Mouse (Mus musculus): ENCODE measurements around the gene Macrod1. TPM values are rescaled to one million over a fixed set of nuclear protein-coding genes. Genes with fewer than 3 reads are reported as not detected.
"Not testable (repeated sequence)": the region's sequence is repeated elsewhere in the genome, so short reads cannot be mapped to it uniquely, and the experiment has no call there.

Macrod1 gene
- polyA plus RNA-seq, 1 experiment = 44.3 TPM

DNA sequence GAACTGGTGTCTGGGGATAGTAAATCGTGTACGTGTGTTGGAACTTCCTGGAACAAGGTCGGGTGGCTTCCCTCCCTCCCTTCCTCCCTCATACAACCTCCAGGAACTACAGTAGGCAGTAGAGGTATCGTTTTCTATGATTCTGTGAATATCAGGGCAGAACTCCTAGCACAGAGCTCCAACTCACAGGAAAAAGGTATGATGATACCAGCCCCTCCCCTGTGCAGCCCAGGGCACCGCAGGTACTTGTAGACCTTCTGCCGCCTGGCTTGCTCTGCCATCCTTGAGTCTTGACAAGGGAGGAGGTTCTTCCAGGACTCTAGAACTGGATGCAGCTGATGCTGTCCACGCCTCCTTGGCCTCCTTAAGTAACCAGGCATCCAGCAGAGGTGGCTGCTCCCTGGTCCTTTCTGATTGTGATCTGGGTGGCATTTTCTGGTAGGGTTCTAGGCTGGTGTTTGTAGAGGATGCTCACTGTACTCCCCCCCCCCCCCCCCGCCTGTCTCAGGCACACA is 10.3 kb downstream of the Macrod1 start:
- no peak for TF ChIP-seq CTCF (IDR thresholded peaks at IDR 0.05; ENCODE audit: insufficient read depth, low read length)
- no peak for TF ChIP-seq POLR2A (IDR thresholded peaks at IDR 0.05; ENCODE audit: borderline replicate concordance, extremely low read depth, low read depth, low read length)
- DNase-seq = no peak
- Histone ChIP-seq H3K4me3 (replicated peaks; ENCODE audit: extremely low read depth, low read depth, low read length) (no peak overlapping the region), H3K4me1 (ENCODE audit: control insufficient read depth, insufficient read depth, low read length) (no peaks in the 10 kb centered on the region)
- 41% methylated on average over 8 of the region's 8 CpGs for WGBS

DNA sequence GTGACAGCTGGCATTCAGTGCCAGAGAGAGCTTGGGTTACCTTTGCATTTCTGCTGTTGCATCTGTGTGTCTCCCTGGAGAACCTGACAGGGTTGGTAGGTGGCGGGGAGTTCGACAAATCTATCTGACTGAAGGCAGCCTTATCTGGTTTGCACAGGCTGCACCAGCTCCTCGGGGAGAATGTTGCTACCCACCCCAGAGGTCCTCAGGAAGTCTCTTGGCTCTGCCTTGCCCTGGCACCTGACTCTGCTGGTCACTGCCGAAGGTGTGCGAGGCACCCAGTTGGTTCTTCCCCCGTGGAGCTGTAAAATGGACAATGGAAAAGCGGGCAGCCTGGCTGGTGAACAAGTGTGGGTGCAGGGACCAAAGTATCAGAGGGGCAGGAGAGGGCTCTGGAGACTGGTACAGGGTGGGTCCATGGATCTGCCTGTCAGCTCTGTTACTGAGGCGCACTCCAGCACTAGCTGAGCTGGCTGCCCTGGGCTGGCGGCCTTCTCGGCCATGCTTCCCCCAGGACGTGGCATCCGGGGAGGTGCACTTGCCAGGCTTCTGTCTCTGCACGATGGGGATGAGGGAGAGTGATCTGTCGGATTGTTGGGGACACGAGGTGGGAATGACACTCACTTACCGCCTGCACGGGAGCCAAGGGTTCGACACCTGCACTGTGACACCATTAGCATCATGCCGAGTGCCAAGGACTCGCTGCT is 10.9 kb downstream of the Macrod1 start:
- WGBS = 49% methylated on average over 20 of the region's 20 CpGs
- no peak for DNase-seq
- Histone ChIP-seq H3K4me1 (ENCODE audit: control insufficient read depth, insufficient read depth, low read length) (no peaks in the 10 kb centered on the region), H3K4me3 (replicated peaks; ENCODE audit: extremely low read depth, low read depth, low read length) (no peak overlapping the region)
- 0 out of 2 replicates have a peak, but pooled peaks have one; percentile 18 for TF ChIP-seq CTCF (IDR thresholded peaks at IDR 0.05; ENCODE audit: insufficient read depth, low read length)
- no peak for TF ChIP-seq POLR2A (IDR thresholded peaks at IDR 0.05; ENCODE audit: borderline replicate concordance, extremely low read depth, low read depth, low read length)

DNA sequence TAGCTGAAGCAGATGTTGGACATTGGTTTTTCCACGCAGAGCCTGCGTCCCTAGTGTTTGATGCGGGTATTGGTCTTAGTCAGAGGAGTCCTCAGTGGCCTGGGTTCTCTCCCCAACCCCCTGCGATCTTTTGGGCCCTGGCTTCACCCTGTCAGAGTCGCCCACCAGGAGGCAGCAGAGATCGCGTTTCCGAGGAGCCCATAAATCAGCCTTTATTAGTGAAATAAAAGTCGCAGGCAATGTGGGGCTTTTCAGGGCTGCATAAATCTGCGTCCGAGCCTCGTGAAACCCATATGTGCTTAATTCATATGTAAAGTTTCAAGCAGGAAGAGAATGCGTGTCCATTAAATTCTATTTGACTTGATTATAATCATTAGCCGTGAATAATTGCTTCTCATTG is 11.5 kb downstream of the Macrod1 start:
- no peak overlapping the region for H3K4me3 ChIP-seq (replicated peaks; ENCODE audit: extremely low read depth, low read depth, low read length)
- TF ChIP-seq POLR2A (IDR thresholded peaks at IDR 0.05; ENCODE audit: borderline replicate concordance, extremely low read depth, low read depth, low read length) = no peak
- peak; percentile 75 for TF ChIP-seq CTCF (IDR thresholded peaks at IDR 0.05; ENCODE audit: insufficient read depth, low read length)
- WGBS = 8% methylated on average over 14 of the region's 14 CpGs
- H3K4me1 ChIP-seq (ENCODE audit: control insufficient read depth, insufficient read depth, low read length) = no peaks in the 10 kb centered on the region
- DNase-seq = peak; percentile 76

DNA sequence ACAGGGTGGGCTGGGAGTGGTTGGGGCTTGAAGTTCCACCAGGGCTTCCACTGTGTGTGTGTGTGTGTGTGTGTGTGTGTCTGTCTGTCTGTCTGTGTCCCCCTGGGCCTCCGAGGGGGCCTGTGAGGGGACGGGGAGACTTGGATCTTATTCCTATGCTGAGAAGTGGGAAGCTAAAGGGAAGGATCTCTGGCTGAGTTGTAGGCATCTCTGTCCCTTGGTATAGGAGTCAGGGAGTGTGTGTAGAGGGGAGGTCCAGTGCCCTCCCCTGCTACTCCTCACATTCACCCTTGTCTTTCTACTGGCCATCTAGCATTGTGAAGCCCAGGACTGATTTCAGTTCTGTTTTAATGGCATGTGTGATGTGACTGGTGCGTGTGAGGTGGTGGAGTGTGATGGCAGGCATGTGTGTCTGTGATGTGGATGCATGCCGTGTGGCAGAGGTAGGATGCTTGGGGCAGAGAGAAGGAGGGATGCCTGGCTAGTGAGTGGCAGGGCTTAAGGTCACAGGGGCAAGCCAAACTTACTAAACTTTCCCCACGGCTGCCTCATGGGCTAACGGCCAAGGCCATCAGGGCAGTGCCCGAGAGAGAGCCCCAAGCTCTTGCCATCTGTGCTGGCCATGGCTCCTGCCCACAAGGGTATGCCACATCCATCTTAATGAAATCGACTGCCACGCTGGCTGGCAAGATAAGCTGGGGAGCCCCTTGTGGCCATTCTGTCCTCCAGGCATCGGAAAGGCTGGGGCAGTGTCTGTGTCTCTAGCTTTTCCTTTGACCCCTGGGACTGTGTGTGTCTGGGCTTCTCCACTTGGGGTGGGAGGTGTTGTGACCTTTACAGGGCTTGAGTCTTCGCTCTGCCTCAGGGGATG is 12.3 kb downstream of the Macrod1 start:
- TF ChIP-seq POLR2A (IDR thresholded peaks at IDR 0.05; ENCODE audit: borderline replicate concordance, extremely low read depth, low read depth, low read length) = no peak
- TF ChIP-seq CTCF (IDR thresholded peaks at IDR 0.05; ENCODE audit: insufficient read depth, low read length) = no peak
- DNase-seq = no peak
- Histone ChIP-seq H3K4me3 (replicated peaks; ENCODE audit: extremely low read depth, low read depth, low read length) (no peak overlapping the region), H3K4me1 (ENCODE audit: control insufficient read depth, insufficient read depth, low read length) (no peaks in the 10 kb centered on the region)
- 73% methylated on average over 11 of the region's 11 CpGs for WGBS

DNA sequence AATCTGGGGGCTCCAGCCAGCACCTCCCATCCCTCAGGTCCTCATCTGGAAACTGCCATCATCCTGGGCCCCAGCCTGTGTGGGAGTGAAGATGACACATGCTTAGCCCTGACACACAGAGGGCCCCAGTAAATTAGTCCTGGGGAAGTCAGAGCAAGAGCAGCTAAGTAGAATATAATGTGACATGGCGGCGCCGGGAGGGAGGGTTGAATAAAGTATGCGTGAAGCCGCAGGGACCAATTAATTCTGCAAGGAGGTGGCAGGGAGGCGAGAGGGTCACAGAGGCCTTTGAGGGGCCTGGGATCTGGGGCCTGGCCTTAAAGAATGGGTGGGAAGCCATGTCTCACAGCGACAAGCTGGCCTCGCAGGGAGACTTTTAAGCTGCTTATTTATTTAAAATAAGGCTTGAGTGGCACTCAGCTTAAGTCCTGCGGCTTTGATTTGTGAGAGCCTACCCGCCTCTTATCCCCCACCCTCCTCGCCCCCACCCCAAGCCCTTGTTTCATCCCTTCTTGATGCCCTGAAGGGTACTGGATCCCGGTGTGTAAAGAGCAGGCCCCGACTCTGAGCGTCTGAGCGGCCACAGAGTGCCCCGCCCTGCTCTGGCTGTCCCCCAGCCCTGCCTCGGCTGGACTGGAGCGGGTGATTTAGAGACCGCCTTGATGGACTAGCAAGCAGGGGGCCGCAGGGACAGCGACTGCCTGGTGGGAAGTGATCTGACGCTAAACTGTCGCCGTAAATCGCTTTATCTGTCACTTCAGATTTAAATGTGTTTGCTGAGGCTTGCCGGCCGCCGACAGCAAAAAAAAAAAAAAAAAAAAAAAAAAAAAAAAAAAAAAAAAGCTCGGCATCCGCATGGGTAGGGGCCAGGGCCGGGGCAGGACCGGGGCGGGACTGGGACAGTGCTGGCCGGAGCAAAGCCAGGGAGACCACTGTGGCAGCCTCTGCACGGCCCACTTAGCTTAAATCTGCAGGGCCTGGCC is 13.5 kb downstream of the Macrod1 start:
- Histone ChIP-seq H3K4me3 (replicated peaks; ENCODE audit: extremely low read depth, low read depth, low read length) (no peak overlapping the region), H3K4me1 (ENCODE audit: control insufficient read depth, insufficient read depth, low read length) (no peaks in the 10 kb centered on the region)
- WGBS = 28% methylated on average over 34 of the region's 35 CpGs
- no peak for DNase-seq
- TF ChIP-seq POLR2A (IDR thresholded peaks at IDR 0.05; ENCODE audit: borderline replicate concordance, extremely low read depth, low read depth, low read length) (no peak), CTCF (IDR thresholded peaks at IDR 0.05; ENCODE audit: insufficient read depth, low read length) (no peak)

DNA sequence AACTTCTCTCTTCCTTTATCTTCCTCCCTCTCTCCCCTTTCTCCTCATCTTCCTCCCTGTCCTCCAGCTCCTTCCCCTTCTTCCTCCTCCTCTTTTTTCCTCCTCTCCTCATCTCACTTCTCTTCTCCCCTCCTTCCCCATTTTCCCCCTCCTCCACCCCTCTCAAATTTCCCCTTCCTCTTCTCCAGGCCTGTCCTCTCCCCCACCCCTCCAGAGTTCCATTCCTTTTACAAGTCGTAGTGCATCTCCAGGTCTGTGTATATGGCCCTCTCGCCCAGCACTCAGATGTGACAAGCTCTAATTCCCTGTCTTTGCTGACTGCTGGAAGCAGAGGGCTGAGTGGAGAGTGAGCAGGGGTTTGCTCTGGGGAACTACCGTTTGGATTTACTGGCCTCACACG is 14.2 kb downstream of the Macrod1 start:
- WGBS = 52% methylated on average over 4 of the region's 4 CpGs

DNA sequence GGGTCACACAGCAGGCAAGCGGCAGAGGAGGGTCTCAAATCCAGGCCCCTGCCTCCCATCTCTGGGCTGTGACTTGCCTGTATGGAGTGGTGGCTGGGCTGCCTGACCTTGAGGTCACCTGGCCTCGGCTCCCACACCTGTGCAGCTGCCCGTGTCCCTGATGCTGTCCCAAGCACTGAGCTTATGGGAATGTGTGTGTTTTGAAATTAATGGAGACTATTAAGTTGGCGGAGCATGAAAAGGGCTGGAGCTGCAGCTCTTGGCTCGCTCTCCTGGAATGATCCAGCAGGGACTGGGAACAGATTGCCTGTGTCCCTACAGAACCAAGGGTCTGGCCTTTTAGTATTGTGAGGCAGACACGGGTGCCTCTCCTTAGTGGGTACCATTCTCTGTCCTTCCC is 15.6 kb downstream of the Macrod1 start:
- no peaks in the 10 kb centered on the region for H3K4me1 ChIP-seq (ENCODE audit: control insufficient read depth, insufficient read depth, low read length)
- WGBS = 77% methylated on average over 6 of the region's 6 CpGs
- TF ChIP-seq POLR2A (IDR thresholded peaks at IDR 0.05; ENCODE audit: borderline replicate concordance, extremely low read depth, low read depth, low read length) = no peak
- no peak for TF ChIP-seq CTCF (IDR thresholded peaks at IDR 0.05; ENCODE audit: insufficient read depth, low read length)
- no peak overlapping the region for H3K4me3 ChIP-seq (replicated peaks; ENCODE audit: extremely low read depth, low read depth, low read length)
- no peak for DNase-seq

More for the DNA sequence above, 14.2 kb downstream of the Macrod1 start:
- no peak for TF ChIP-seq POLR2A (IDR thresholded peaks at IDR 0.05; ENCODE audit: borderline replicate concordance, extremely low read depth, low read depth, low read length)
- no peak for TF ChIP-seq CTCF (IDR thresholded peaks at IDR 0.05; ENCODE audit: insufficient read depth, low read length)
- no peak for DNase-seq
- Histone ChIP-seq H3K4me3 (replicated peaks; ENCODE audit: extremely low read depth, low read depth, low read length) (no peak overlapping the region), H3K4me1 (ENCODE audit: control insufficient read depth, insufficient read depth, low read length) (no peaks in the 10 kb centered on the region)

DNA sequence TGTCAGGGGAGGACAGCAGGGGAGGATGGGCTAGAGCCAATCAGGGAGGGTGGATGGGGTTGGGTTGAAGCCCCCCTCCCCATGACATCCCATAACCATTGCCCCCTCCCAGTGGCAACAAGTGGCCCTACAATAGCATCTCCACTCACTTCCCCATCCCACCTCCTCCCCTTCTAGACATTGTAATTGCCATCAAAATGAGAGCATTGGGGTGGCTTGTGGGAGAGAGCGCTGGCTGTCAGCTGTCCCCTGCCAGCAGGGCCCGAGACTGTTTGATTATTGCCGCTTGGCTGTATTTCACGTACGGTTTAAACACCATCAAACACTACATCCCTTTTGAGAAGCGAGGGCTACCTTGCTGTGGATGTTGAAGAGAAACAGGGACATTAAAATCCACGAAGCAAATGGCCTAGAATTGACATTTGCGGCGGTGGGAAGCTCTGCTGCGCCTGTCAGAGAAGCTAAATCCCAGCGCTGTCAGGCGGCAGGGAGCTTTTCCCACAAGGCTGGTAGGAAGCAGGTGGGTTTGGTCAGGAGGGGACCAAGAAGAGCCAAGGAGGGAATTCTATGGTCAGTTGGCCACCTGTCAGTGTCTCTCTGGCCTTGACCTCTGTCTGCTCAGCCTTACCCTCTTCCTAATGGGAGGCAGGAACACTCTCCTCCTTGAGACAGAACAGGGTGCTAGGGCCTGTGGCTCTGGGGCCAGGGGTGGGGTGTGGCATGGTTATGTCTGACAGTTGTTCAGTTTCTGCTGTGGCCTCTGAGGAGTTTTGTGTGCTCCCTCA is 17.6 kb downstream of the Macrod1 start:
- DNase-seq = no peak
- Histone ChIP-seq H3K4me1 (ENCODE audit: control insufficient read depth, insufficient read depth, low read length) (no peaks in the 10 kb centered on the region), H3K4me3 (replicated peaks; ENCODE audit: extremely low read depth, low read depth, low read length) (no peak overlapping the region)
- WGBS = 78% methylated on average over 12 of the region's 12 CpGs
- TF ChIP-seq POLR2A (IDR thresholded peaks at IDR 0.05; ENCODE audit: borderline replicate concordance, extremely low read depth, low read depth, low read length) (no peak), CTCF (IDR thresholded peaks at IDR 0.05; ENCODE audit: insufficient read depth, low read length) (no peak)

DNA sequence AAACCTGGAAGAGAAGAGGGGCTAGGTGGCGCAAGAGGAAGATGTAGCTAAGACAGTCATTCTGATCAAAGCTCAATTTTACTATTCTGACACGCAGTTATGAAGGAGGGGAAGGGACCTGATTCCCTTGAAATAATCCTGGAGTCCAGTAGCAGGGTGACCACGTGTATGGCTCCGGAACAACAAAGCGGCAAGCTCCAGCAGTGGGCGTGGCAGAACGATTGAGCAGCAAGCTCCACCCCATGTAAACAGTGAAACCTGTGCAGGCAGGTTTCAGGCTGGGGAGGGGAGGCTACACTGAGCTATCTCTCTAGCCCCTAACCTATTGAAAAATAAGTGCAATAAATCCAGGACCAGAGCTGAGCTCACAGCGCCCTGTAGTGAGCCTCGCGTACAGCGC is 18.7 kb downstream of the Macrod1 start:
- not testable (repeated sequence) for DNase-seq; H3K4me1 ChIP-seq (ENCODE audit: control insufficient read depth, insufficient read depth, low read length); H3K4me3 ChIP-seq (replicated peaks; ENCODE audit: extremely low read depth, low read depth, low read length)
- 81% methylated on average over 11 of the region's 11 CpGs for WGBS

All from lung, adult 2 months (tissue).